Mouse (Mus musculus) bone marrow, adult 2 months (tissue): Measurements from ENCODE around the gene Spdef.

Experiments
- CTCF ChIP-seq: fragments of 200-500 bp; IDR thresholded peaks from 2 replicates; pipeline ENCODE4 v1.5.1; 2011; ENCODE audit warnings: low read length, control low read depth; ENCODE audit not compliant: control insufficient read depth, insufficient read depth
- POLR2A ChIP-seq: fragments of 200-500 bp; IDR thresholded peaks from 2 replicates; pipeline ENCODE4 v1.6.1; 2011; ENCODE audit warnings: low read depth, mild to moderate bottlenecking, control low read depth, low read length, borderline replicate concordance; ENCODE audit not compliant: control insufficient read depth

- TF ChIP-seq CTCF = no peak
- no peak for TF ChIP-seq POLR2A
Observed at GRCm38 (mm10) chr17:27720326-27720725, 8.4 kb downstream of the Spdef start.
